Comparison of ENCODE assay signal across 15 mouse cellular contexts in the genomic region with DNA sequence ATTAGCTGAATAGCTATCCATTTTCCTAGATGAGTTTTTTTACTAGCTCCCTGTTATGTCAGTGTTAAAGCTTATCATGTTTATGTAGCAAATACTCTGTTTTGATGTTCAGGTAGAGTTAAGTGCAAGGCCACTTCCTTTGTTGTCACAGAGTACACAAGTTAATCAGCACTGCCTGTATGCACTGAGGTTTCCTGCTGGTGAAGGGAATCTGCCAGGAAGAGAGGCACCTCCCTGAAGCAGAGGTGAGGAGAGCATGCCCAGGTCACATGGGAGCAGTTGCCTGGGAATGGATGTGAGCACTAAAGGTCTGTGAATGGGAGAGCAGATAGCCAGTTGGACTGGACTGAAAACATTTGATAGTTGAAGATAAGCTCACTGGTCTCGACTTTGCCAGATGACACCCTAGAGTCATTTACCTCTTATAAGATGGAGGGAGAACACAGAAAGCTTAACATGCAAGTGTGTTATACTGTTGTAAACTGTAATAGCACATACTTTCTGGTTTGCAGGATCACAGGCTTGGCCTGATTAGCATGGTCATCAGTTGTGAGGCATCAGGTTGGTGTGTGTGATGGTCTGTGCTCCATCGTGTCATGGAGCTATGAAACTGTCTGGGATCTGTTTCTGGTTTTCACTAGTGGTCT. TPM values are rescaled to one million over a fixed set of nuclear protein-coding genes. Genes with fewer than 3 reads are reported as not detected.
A peak's percentile ranks its signal among the peaks of the same experiment; 100 is the strongest.
DNase-seq lines count a peak whose midpoint lies in the region; ATAC-seq and TF ChIP-seq lines count a peak whose summit lies in the region.
"Had no signal": no experiment of that assay in that cellular context is flagged by ENCODE, and none has a peak within 500 bp of the region (broad histone marks: within the 10 kb centered on the region; RNA-seq: fewer than 3 reads in every experiment).

No protein-coding gene starts in this region.

- H3K27ac ChIP-seq in intestine, postnatal 0 days (ENCODE audit: low read depth, low read length): no peak overlapping the region
- H3K27ac ChIP-seq in midbrain, embryonic 10.5 days (replicated peaks): no peak overlapping the region
- H3K27ac ChIP-seq: embryonic facial prominence, embryonic 15.5 days; limb, embryonic 13.5 days; macrophage; neural tube, embryonic 12.5 days had no signal

- H3K4me3 ChIP-seq in intestine, postnatal 0 days (ENCODE audit: low read depth, low read length): no peak overlapping the region
- no peak overlapping the region for H3K4me3 ChIP-seq in midbrain, embryonic 10.5 days
- H3K4me3 ChIP-seq: embryonic facial prominence, embryonic 15.5 days; limb, embryonic 13.5 days; neural tube, embryonic 12.5 days had no signal

- no peak for TF ChIP-seq CTCF in intestine, postnatal 0 days (IDR thresholded peaks at IDR 0.05; ENCODE audit: low read depth)

- no peaks in the 10 kb centered on the region for H3K9me3 ChIP-seq in intestine, postnatal 0 days (ENCODE audit: control insufficient read depth)
- H3K9me3 ChIP-seq in midbrain, embryonic 10.5 days (replicated peaks): no peaks in the 10 kb centered on the region
- H3K9me3 ChIP-seq: embryonic facial prominence, embryonic 15.5 days; limb, embryonic 13.5 days; neural tube, embryonic 12.5 days had no signal

- H3K4me1 ChIP-seq in intestine, postnatal 0 days (replicated peaks; ENCODE audit: control insufficient read depth, insufficient read depth, low read length): no peaks in the 10 kb centered on the region
- H3K4me1 ChIP-seq in midbrain, embryonic 10.5 days: no peaks in the 10 kb centered on the region
- H3K4me1 ChIP-seq: neural tube, embryonic 12.5 days had no signal

- H3K4me2 ChIP-seq in intestine, postnatal 0 days (replicated peaks; ENCODE audit: low read depth): no peak overlapping the region
- H3K4me2 ChIP-seq: embryonic facial prominence, embryonic 15.5 days; limb, embryonic 13.5 days; neural tube, embryonic 12.5 days had no signal

- peak; percentile 24 for ATAC-seq in CD4-positive, CD25-positive, alpha-beta regulatory T cell, adult 4 months
- ATAC-seq in intestine, postnatal 0 days: peak; percentile 72

- intact Hi-C loops in left cerebral cortex, postnatal 4 days (cut with DNase I): no loop called here

- WGBS in intestine, postnatal 0 days: 58% methylated on average over 2 of the region's 2 CpGs
- 81% methylated on average over 2 of the region's 2 CpGs for WGBS in midbrain, embryonic 10.5 days

- no peaks in the 10 kb centered on the region for H3K36me3 ChIP-seq in intestine, postnatal 0 days (ENCODE audit: control insufficient read depth, insufficient read depth)
- peaks cover 12% of the 10 kb centered on the region for H3K36me3 ChIP-seq in midbrain, embryonic 10.5 days
- H3K36me3 ChIP-seq: neural tube, embryonic 12.5 days had no signal

- no peaks in the 10 kb centered on the region for H3K27me3 ChIP-seq in intestine, postnatal 0 days (replicated peaks; ENCODE audit: control insufficient read depth, insufficient read depth, low read length)
- H3K27me3 ChIP-seq in midbrain, embryonic 10.5 days (ENCODE audit: low read depth, poor library complexity, severe bottlenecking): no peaks in the 10 kb centered on the region
- H3K27me3 ChIP-seq: embryonic facial prominence, embryonic 15.5 days; limb, embryonic 13.5 days; neural tube, embryonic 12.5 days had no signal

- DNase-seq in ZHBTc4 (ENCODE audit: low read depth, low spot score): peak; percentile 32
- DNase-seq in naive thymus-derived CD4-positive, alpha-beta T cell, adult 2 months (ENCODE audit: low read depth): peak; percentile 68
- DNase-seq in left cerebral cortex, postnatal 4 days: no peak
- no peak for DNase-seq in midbrain, embryonic 10.5 days (ENCODE audit: low spot score)
- no peak for DNase-seq in thymus, postnatal 36 days
- DNase-seq: adrenal gland, adult 2 months; heart, postnatal 10 days; kidney, adult 8-10 months had no signal

- H3K9ac ChIP-seq in intestine, postnatal 0 days (ENCODE audit: low read depth, low read length): no peak overlapping the region
- H3K9ac ChIP-seq: embryonic facial prominence, embryonic 15.5 days; limb, embryonic 13.5 days; neural tube, embryonic 12.5 days had no signal

RNA-seq across cellular contexts. Expression of a gene that starts 13.5 kb away (rescaled TPM):
- polyA plus RNA-seq in CD4-positive, CD25-positive, alpha-beta regulatory T cell, adult 4 months (2017; shearing (Covaris generic)): 100 to 1,000 TPM; 102 to 104 TPM
- 1.5 and 1.6 TPM in 2 replicates for polyA plus RNA-seq in intestine, postnatal 0 days (2015; fragmentation: Nextera tagmentation; extraction: Ambion mirVana)
- under 1 TPM; 0.44 to 0.66 TPM for total RNA-seq in left cerebral cortex, postnatal 4 days (2021)
- polyA plus RNA-seq in midbrain, embryonic 10.5 days (2016; fragmentation: Nextera tagmentation; extraction: Ambion mirVana): 1.8 and 1.9 TPM in 2 replicates

RNA-seq across cellular contexts. Expression of a gene that starts 35.9 kb away (rescaled TPM):
- polyA plus RNA-seq in CD4-positive, CD25-positive, alpha-beta regulatory T cell, adult 4 months (2017; shearing (Covaris generic)): 10 to 100 TPM; 92.7 to 95.9 TPM
- 0.10 and 0.13 TPM in 2 replicates for polyA plus RNA-seq in intestine, postnatal 0 days (2015; fragmentation: Nextera tagmentation; extraction: Ambion mirVana)
- total RNA-seq in left cerebral cortex, postnatal 4 days (2021): not detected
- polyA plus RNA-seq in midbrain, embryonic 10.5 days (2016; fragmentation: Nextera tagmentation; extraction: Ambion mirVana): 0.07 and 0.20 TPM in 2 replicates
- total RNA-seq: layer of hippocampus, postnatal 10 days had no signal

Comparison
In these comparisons a context has a peak if more than half of its experiments do, and no peak if none do; other contexts are left out.
1. DNase-seq: peak in ZHBTc4 (single experiment) and naive thymus-derived CD4-positive, alpha-beta T cell, adult 2 months (single experiment); none in left cerebral cortex, postnatal 4 days (single experiment), midbrain, embryonic 10.5 days (single experiment) and thymus, postnatal 36 days (0 of 2).
2. RNA of a gene that starts 13.5 kb away (polyA plus RNA-seq): 102 to 104 TPM in CD4-positive, CD25-positive, alpha-beta regulatory T cell, adult 4 months; 1.8 to 1.9 TPM in midbrain, embryonic 10.5 days and 1.5 to 1.6 TPM in intestine, postnatal 0 days; every median in the first group is over 10 times any median in the second.
3. RNA of a gene that starts 35.9 kb away (polyA plus RNA-seq): 92.7 to 95.9 TPM in CD4-positive, CD25-positive, alpha-beta regulatory T cell, adult 4 months; 0.10 to 0.13 TPM in intestine, postnatal 0 days and 0.07 to 0.20 TPM in midbrain, embryonic 10.5 days; every median in the first group is over 10 times any median in the second.